Mouse (Mus musculus): ENCODE results near the gene Cnih2.

The Cnih2 gene

GRCm38 (mm10) chr19:5068570-5069234 is 29.6 kb downstream of the Cnih2 start:
- no peak for DNase-seq (ENCODE audit: low spot score in 2 of 2)

GRCm38 (mm10) chr19:5067867-5068569 is 30.3 kb downstream of the Cnih2 start, which contains the start of gene Cd248:
Cd248 (plus strand) TSS chr19:5068078.
- no peak for DNase-seq (ENCODE audit: low spot score in 2 of 2)

GRCm38 (mm10) chr19:5067040-5067799 is 31.1 kb downstream of the Cnih2 start:
- no peak for DNase-seq (ENCODE audit: low spot score in 2 of 2)

GRCm38 (mm10) chr19:5065104-5065503 is 33.2 kb downstream of the Cnih2 start:
- no peak for DNase-seq (ENCODE audit: low spot score in 2 of 2)

- DNase-seq (ENCODE audit: low spot score in 2 of 2): no peak
Measured at GRCm38 (mm10) chr19:5062446-5062845, 35.9 kb downstream of the Cnih2 start.

- no peak for DNase-seq (ENCODE audit: low spot score in 2 of 2)
Measured at GRCm38 (mm10) chr19:5062041-5062440, 36.3 kb downstream of the Cnih2 start.

- DNase-seq (ENCODE audit: low spot score in 2 of 2): no peak
Measured at GRCm38 (mm10) chr19:5060365-5061330, 37.7 kb downstream of the Cnih2 start.

GRCm38 (mm10) chr19:5058801-5059771 is 39.2 kb downstream of the Cnih2 start:
- DNase-seq (ENCODE audit: low spot score in 2 of 2): no peak

GRCm38 (mm10) chr19:5057876-5058775 is 40.2 kb downstream of the Cnih2 start:
- no peak for DNase-seq (ENCODE audit: low spot score in 2 of 2)

GRCm38 (mm10) chr19:5056251-5056650 is 42.1 kb downstream of the Cnih2 start:
- no peak for DNase-seq (ENCODE audit: low spot score in 2 of 2)

GRCm38 (mm10) chr19:5053909-5054308 is 44.4 kb downstream of the Cnih2 start:
- DNase-seq (ENCODE audit: low spot score in 2 of 2): no peak

GRCm38 (mm10) chr19:5052853-5053252 is 45.5 kb downstream of the Cnih2 start:
- DNase-seq (ENCODE audit: low spot score in 2 of 2): no peak

- DNase-seq (ENCODE audit: low spot score in 2 of 2): peak in 1 of 2 experiments; percentile 71
Measured at GRCm38 (mm10) chr19:5052166-5052822, 46.0 kb downstream of the Cnih2 start.

GRCm38 (mm10) chr19:5051515-5051914 is 46.8 kb downstream of the Cnih2 start:
- DNase-seq (ENCODE audit: low spot score in 2 of 2): no peak

GRCm38 (mm10) chr19:5051031-5051430 is 47.3 kb downstream of the Cnih2 start:
- no peak for DNase-seq (ENCODE audit: low spot score in 2 of 2)

- peak; percentile 77 to 81 for DNase-seq (ENCODE audit: low spot score in 2 of 2)
Measured at GRCm38 (mm10) chr19:5050047-5050905, 48.0 kb downstream of the Cnih2 start, which contains the start of gene Rin1. Rin1 (plus strand) TSS chr19:5050481.

- DNase-seq (ENCODE audit: low spot score in 2 of 2): no peak
Measured at GRCm38 (mm10) chr19:5049325-5049724, 49.0 kb downstream of the Cnih2 start.

Measured in right cerebral cortex, adult 2 months (tissue).